Mouse (Mus musculus): ENCODE results near the gene Srrm4.
"Not testable (repeated sequence)": the region's sequence is repeated elsewhere in the genome, so short reads cannot be mapped to it uniquely, and the experiment has no call there.

The Srrm4 gene

DNA sequence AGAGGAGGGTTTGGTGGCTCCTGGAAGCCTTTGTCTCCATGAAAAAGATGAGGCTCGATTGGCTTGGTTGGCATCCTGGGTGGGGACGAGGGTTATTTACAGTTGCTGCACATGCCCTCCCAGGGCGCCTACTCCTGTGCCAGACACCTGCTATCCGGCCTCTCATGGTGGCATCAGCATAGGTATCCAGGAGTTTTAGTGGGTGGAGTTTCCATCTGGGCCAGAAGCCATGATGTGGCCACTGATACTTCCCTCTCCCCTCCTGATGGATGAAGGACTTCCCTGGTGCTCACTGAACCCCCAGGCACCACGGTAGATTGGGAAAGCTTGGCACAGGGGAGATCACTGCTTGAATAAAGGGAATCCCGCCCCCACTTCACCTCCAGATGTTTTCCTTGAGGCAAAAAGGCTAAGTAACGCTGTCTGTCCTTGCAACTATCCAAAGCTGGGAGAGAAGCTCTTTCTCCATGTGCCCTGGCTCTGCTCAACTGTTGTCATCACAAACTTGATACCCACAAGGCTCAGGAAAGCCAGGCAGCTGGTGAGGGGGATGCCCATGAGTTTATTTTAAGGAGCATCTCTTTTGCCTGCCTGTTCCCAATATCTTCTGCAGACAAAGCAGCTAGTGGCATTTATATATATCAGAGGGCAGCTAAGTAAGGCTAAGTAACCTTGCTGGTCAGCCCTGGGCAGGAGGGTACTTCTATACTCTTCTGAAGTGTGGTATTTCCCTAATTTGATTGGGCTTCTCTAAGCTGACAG lies 148.7 kb downstream of the Srrm4 start:
- DNase-seq (ENCODE audit: low spot score) = no peak

DNA sequence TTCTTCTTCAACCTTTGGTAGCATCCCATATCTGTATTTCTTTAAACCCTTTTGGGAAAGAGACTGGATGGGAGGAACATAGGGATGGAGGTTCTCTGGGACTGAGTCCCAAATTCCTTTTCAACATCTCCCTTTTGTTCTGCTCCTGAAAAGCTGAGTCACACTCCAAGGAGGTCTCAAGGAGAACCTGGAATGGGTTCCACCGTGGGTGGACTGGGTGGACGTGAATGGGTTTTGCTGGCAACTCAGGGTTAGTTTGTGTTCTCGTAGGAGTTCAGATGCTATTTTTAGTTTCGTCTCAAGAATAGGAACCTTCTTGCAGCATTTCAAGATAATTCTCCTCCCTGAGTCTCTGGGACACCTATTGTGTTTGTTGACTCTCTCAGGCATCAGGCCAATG lies 151.4 kb downstream of the Srrm4 start:
- DNase-seq (ENCODE audit: low spot score) = no peak

DNA sequence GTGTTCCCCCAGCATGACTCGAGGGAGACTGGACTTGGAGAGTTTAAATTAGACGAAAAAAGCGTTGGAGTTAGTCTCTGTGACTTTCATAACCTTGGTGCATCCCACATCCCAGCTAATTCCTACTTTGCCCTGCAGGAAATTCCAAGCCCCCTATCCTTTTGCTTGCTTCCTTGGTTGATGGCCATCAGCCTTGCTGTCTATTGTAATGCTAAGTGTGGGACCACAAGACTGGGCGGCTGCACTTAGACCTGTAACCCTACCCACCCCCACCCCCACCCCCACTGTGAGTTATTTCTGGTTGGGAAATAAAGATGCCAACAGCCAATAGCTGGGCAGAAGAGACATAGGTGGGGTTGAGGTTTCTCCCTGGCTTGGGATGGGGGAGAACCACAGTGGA lies 153.3 kb downstream of the Srrm4 start:
- DNase-seq (ENCODE audit: low spot score) = no peak

DNA sequence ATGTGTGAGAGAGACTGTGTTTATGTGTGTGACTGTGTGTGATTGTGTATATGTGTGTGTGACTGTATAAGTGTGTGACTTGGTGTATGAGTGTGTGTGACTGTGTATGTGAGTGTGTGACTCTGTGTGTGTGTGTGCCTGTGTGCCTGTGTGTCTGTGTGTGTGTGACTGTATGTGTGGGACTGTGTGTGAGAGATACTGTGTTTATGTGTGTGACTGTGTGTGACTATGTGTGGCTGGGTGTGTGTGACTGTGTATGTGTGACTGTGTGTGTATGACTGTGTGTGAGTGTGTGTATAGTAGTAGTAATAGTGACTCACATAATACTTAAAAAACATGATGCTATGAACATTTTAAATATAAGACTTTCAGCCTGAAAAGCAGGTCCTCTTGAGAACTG lies 155.5 kb downstream of the Srrm4 start:
- DNase-seq (ENCODE audit: low spot score) = no peak

DNA sequence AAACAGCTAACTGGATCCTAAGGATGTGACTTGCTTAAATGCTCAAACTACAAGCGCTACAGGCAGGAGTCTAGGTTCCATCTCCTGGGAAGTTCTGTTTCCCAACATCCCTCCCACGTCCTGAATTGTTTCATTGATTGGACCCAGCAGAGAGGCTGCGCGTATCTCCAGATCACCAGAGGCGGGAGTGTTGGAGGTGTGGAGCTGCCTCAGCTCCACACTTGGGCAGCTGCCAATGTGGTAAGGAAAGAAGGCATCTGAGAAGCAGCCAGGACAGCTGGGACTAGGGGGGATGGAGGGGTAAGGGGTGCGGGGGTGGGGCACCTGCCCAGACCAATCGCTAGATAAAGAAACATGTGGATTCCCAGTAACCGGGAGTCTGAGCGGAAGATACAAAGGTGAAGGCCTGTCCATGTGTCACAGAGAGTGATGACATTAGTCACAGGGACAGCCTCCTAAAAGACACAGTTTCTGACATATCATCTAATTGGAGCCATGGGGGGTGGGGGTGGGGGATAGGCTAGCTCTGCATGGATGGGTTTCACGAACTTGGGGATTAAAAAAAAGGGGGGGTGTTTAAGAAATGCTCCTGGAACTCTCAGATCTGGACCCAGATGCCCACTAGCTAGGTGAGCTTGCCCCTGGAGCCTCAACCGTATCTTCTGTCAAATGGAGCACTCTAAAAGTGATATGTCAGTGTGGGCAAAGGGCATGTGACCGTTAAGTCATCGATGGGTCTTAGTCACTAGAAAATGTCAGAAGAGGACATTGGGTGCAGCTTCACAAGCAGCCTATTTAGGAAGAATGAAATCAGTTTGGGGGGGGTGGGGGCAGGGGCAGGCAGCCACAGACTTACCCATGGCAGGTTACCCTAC lies 156.4 kb downstream of the Srrm4 start:
- DNase-seq (ENCODE audit: low spot score) = no peak

DNA sequence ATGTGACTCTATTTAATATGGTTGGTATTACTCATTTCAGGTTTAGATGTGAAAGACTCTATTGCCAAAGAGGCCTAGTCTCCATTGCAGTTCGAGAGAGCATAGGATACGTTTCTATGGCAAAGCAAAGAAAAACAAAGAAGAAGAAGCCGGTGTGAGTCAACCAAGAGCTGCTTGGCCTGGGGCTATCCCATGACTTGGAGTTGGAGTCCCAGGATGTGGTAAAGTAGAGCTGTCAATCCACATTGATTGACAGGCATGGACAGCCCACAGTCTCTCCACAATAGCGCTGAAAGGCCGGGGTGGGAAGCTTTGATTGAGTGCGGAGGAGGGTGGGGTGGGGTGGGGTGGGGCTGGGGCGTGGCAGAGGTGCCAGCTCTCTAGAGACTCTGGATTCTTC lies 158.7 kb downstream of the Srrm4 start:
- no peak for DNase-seq (ENCODE audit: low spot score)

DNA sequence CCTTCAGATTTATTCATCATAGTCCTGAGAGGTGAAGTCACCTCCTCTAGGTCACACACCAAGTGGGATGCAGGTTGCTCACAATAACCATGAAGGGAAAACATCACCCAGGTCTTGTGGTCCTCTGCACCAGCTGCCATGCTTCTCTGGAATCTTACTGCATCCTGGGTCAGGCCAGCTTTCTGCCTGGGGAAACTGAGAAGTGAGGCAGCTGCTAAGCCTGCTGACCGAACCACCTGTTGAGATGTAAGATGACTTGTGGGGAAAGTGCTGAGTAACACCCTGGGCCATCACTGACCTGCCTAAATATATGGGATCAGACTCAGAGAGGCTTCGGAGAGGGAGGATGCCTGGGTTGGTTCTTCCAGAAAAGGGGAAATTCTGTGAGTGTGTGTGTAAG lies 164.9 kb downstream of the Srrm4 start:
- no peak for DNase-seq (ENCODE audit: low spot score)

DNA sequence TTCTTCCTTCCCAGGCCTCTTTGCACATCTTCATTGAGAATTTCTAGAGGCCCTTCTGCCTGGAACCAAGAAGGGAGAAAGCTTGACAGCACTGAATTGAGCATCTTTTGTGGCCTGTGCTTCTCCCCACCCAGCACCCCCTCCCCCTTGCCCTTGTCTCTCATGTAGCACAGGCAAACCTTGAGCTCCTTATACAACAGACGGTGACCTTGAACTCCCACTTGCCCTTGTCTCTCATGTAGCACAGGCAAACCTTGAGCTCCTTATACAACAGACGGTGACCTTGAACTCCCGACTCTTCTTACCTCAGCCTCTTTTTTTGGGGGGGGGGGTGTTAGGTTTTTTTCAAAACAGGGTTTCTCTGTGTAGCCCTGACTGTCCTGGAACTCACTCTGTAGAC lies 165.9 kb downstream of the Srrm4 start:
- DNase-seq (ENCODE audit: low spot score) = not testable (repeated sequence)

DNA sequence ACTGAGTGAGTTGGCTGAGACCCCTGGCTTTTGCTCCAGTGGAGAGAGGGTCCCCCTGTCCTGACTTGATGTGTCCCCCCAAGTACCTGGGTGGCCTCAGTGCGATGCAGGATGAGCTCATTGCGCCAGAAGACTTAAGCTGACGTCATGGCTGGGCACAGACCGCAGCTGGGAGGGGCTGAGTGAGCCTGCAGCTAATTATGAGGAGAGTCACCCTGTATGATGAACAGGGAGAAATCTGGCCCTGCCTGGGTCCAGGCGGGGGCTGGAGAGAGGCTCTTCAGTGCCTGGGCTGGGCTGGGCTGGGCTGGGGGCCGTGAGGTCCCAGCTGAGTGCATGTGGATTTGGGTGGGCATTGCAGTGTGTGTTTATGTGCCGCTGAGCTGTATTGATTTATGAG lies 166.3 kb downstream of the Srrm4 start:
- no peak for DNase-seq (ENCODE audit: low spot score)

DNA sequence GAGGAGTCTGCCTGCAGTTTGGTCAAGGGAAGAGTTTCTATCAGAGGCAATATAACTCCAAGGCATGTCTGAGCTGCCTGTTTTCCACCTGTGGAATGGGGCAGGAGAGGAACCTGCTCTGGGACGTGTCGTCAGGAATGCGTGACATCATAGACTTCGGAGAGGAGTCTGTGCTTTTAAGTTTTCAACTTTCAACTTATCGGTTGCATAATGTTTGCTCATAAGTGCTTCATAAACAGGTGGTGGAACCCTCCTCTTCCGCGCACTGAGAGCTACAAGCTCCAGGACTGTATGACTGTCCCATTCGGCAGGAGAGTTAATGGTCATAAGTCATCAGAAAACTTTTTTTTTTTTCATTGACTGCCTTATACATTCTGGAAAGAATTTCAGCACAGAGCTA lies 167.9 kb downstream of the Srrm4 start:
- DNase-seq (ENCODE audit: low spot score) = no peak

DNA sequence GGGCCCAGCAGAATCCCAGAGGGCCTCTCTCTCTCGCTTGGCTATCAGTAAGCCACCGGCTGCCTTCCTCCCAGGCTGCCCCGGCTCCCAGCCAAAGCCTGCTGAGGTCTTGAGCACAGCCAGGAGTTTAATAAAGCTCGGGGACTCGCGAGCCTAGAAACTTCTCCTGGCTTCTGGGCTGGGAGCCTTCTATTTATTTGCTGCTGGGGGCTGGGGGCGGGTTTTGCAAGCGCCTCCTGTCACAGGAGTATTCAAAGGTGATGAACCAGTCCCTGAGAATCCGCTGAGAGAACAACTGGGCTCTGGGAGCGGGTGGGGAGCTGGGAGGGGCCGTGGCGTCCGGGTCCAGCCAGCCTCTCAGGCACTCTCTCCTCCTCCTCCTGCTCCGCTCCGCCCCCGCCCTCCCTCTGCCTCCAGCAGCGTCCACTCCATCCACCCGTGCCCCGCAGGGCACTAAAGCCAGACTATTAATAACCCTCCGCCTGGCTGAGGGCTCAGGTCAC lies 168.9 kb downstream of the Srrm4 start, which contains the start of gene Hspb8:
Gene Hspb8 (minus strand): TSS at position 166 of the 503 bp plus-strand sequence.
- peak; percentile 67 for DNase-seq (ENCODE audit: low spot score)

DNA sequence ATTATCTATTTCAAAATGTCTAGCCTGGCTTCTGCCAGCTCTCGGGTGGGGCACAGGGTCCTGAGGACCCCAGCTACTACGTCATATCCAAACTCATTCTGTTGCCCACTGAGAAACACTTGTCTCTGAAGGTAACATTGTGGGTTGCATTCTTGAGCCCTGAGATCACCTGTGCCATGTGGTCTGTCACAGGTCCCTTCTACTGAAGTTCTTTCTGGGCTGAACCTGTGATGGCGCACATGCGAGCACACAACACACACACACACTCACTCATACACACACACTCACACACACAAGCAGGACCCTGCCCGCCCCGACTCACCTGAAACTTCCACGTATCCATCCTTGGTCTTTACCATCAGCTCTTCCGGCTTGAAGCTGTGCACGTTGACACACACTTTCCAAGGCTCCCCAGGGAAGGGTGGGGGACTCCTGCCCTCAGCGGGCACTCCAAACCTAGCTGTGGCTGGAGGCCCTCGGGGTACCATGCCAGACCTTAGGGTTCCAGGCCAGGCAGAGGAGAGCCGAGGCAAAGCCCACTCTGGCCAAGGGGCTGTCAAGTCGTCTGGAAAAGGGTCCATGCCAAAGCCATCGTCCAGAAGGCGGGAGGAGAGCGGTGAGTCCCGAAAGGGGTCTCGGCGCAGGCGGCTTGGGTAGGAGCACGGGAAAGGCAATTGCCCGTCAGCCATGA lies 169.7 kb downstream of the Srrm4 start:
- DNase-seq (ENCODE audit: low spot score) = no peak

DNA sequence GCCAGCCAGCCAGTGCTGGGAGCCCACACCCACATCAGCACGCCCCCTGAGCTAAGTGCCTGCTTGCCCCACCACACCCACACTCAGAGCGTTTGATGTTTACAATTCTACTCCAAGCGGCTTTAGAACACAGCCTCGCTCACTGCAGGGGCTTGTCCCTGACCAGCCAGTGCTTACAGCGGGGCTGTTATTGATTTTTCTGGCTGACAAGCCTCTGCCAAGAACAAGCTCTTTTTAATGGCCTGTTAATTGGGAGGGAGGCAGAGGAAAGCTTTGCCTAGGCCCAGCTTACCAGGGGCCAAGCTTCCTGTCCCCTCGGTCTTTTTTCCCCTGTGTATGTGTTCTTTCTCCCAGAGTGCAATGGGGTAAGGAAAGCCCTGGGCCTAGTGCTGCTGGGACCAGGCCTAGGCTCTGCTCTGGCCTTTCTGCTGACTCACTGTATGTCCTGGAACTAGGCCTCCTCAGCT lies 170.8 kb downstream of the Srrm4 start:
- DNase-seq (ENCODE audit: low spot score) = peak; percentile 69

DNA sequence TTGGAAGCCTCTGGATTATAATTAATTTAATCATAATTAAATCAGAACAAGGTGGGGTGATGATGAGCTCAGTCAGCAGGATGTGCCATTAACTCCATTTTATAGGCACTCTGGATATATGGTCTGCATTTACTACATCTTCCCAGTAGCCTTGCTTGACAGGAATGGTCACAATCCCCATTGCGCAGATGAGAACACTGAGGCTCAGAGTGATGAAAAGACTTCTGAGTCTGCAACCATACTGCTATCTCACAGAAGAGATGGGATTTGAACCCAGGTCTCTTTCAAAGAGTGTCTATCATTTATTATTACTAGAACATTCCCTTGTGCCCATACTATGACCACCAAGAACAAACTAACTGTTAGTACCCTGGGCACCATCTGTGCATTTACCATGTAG lies 171.4 kb downstream of the Srrm4 start:
- DNase-seq (ENCODE audit: low spot score) = no peak

DNA sequence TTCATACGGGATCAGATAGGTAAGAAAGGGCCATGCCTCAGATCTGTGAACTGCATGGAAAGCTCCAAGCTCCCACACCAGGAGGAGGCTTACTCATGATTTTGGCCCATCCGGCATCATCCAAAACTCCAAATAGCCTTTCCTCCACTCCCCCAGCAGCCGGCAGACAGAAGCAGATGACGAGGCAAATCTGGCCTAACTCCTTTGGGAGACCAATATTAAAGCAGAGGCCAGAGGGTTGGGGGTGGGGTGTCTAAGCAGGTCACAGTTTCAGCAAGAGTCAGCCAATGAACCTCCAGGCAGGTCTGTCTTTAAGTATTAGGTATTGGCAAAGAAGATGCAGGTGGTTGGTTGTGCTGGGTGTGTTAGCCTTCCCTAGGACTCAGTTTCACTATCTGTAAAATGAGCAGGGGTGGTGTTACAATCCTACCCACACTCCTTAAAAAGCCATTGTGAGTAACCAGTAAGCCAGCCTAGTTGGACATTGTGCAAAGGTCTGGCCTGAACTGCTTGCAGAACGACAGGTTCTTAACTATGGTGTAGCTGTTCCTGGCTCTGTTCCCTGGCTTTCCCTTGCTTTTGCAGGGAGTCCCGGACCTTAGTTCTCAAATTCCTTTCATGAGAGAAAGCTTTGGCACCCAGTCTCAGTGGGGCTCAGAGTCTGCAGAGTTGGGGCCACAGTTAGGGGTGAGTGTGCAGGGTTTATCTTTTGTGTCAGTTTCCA lies 172.1 kb downstream of the Srrm4 start:
- DNase-seq (ENCODE audit: low spot score) = no peak

DNA sequence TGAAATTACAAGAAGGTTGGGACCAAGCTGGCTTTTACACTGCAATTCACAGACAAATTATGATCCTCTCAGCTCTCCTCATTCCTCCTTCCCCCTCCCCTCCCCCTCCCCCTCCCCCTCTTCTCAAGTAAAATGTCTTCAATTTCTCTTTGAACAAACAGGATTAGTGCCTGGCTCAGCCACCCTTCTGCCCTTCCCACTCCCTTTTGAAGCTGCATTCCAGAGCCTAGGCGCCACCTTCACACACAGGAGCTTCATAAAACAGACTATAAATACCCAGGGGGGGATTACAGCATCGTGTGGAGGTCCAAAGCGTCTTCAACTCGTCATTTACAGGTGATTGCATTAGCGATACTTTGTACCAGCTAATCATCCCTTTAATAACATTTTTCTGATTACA lies 175.4 kb downstream of the Srrm4 start:
- no peak for DNase-seq (ENCODE audit: low spot score)

DNA sequence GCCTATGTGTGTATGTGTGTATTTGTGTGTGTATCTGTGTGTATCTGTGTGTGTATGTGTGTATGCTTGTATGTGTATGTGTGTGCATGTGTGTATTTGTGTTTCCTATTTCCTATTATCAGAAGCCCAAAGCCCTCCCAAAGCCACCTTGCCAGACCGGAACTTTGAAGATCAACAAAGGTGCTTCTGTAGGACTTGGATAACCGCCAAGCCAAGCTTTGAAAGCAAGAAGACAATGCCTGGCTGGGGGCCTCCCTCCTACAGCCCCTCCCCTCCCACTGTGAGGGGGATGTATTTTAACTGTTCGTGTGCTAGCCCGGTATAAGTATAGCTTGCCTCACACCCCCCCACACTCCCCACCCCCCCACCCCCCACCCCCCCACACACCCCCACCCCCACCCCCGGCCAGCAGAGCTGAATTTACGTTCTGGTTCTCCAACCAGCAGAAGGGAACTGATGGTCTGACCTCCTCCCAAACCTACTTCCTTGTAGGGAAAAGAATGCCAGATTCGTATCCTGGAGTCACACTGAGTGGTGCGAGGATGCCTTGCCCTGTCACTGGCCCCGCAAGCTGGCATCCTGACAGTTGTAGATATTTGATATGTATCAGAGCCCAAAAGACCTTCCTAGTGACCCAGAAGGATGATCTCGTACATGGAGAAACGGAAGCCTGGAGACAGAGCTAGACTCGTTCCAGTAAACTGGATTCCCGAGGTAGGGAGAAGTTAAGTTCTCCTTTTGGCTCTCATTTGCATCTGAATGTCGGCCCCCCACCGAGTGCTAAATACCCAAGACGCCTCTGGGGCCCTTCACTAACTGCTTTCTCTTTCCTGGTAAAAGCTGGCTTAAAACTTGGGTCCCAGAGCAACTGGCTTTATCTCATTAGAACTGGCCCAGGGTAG lies 181.7 kb downstream of the Srrm4 start:
- DNase-seq (ENCODE audit: low spot score) = no peak

DNA sequence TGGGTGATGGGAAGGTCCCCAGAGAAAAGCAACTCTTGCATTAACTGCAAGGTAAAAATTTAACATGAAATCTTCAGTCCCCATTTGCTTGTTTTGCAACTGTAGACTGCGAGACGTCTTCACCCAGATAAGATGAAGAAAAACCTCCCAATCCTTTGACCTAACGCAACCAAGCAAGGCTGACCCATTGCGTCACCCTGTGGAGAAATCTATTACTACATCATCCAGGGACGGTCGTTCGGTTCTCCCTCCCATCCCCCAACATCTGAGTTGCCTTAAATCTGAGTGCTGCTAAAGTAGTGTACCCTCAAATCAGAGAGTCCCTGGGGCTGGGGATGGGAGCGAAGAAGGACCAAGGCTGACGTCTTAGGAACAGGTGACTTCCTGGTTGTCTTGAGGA lies 182.7 kb downstream of the Srrm4 start:
- DNase-seq (ENCODE audit: low spot score) = peak; percentile 44

DNA sequence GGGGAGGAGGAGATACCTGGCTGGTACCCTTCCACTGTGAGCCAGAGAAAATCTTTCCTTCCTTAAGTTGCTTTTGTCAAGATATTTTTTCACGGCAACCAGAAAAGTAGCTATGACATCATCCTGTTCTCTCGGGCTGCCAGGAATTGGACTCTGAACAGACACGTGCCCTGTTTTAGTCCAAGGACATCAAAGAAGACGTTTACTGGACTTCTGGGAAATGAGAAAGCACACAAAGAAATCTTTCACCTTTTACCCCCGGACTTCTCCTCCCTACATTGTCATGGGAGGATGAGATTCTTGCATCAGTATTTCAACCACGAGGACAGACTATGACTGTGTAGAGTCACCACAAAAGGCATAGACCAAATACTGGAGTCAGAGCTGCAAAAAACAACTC lies 183.7 kb downstream of the Srrm4 start:
- DNase-seq (ENCODE audit: low spot score) = no peak

DNA sequence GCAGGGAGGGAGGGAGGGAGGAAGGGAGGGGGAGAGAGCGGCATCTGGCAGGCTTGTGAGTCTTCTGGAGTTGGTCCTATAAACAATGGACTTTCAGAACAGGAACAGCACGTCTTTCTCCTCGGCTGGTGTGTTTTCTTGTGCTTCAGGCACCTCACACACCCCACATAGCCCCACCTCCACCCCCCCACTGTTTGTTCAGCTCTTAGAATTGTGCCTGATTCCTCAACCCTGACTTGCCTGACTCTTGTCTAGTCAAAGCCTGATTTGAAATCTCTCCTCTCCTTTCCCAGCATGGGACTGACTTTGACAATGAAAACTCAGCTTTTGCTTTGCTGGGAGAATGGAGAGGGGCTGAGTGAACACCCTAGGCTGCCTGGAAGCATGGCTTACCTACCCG lies 184.3 kb downstream of the Srrm4 start:
- no peak for DNase-seq (ENCODE audit: low spot score)

DNA sequence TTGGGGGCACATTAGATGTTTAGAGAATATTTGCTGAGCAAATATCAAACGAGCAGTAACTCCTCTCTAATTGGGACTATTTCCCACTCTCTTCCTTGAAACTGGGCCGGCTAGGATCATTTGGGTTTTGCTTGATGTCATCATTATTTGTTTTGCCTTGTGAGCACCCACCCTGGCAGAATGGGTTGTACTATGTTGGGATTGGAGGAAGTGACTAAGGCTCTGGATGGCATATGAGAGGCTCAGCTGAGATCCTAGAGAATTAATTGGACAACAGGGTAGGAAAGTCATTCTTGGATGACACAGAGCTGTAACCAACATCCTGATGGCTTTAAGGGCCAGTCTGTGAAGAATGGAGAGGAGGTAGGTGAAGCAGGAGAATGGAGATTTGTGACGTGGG lies 185.1 kb downstream of the Srrm4 start:
- no peak for DNase-seq (ENCODE audit: low spot score)

Data from retina, embryonic 14.5 days (tissue).